Mouse (Mus musculus) neutrophil, adult 5-6 weeks (primary cell): Measurements from ENCODE around the gene Casp9. TPM values are rescaled to one million over a fixed set of nuclear protein-coding genes. Genes with fewer than 3 reads are reported as not detected.

Source experiments
- ATAC-seq: fragments of 151-379, 151-347 bp; 2 replicates; pipeline ENCODE4 v1.8.0; 2017; ENCODE audit warnings: mild to moderate bottlenecking, moderate TSS enrichment; ENCODE audit not compliant: insufficient number of reproducible peaks, poor library complexity, low FRiP score, severe bottlenecking; ENCODE audit errors: extremely low read depth
- total RNA-seq: library from RNA; stranded (forward); fragments of 200-1000 nt; gene quantifications from 2 replicates; pipeline ENCODE4 v1.2.3, GENCODE M21; 2017

Gene Casp9
- total RNA-seq, 1 experiment from 2014 or later: 31.2 TPM

DNA sequence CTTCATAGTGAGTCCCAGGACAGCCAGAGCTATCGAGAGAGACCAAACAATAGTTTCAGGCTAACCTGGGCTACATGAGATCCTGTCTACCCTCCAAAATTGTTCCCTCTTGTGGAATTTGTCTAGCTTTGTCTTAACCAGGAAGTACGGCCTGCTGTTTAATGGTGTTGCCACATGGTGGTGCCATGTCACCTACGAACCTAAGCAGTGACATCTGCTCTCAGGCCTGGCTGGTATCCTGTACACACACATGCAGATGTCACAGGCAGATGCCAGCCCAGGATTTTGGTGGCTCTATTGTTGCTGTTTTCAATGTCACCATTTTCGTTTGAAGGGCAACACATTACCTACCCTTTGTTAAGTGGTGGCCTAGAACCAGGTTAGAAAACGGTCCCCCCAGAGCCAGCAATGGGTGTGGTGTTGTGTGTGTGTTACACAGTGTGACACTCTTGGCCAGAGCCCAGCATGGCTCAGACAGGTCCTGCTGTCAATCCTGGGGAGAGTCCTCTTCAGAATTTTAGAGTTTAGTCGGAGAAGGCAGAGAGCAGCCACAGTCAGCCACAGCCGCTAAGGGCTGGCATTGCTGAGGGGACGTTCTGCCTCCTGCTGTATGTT is 16.5 kb downstream of the Casp9 start:
- ATAC-seq: no peak

DNA sequence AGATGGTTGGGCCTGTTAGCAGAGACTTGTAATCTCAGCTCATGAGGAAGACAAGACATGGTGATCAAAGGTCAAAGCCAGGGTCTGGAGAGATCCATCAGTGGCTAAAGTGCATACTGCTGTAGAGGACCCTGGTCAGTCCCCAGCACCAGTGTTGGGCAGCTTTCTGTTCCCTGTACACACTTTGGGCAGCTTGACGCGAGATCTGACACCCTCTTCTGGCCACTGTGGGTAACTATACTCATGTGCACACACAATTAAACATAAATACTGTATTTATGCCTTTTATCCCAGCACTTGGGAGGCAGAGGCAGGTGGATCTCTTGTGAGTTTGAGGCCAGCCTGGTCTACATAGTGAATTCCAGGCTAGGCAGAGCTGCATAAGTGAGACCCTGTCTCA is 17.6 kb downstream of the Casp9 start:
- no peak for ATAC-seq

DNA sequence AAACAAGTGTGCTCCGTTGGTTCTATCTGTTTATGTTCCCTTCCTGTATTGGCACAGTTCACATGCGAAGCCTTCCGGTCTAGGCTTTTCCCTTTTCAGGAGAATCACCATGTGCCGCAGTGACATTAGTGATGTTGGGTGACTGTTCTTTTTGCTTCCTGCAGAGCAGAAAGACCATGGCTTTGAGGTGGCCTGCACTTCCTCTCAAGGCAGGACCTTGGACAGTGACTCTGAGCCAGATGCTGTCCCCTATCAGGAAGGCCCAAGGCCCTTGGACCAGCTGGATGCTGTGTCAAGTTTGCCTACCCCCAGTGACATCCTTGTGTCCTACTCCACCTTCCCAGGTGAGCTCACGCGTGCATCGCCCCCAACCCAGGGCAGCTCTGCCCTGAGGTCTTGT is 18.0 kb downstream of the Casp9 start:
- no peak for ATAC-seq

DNA sequence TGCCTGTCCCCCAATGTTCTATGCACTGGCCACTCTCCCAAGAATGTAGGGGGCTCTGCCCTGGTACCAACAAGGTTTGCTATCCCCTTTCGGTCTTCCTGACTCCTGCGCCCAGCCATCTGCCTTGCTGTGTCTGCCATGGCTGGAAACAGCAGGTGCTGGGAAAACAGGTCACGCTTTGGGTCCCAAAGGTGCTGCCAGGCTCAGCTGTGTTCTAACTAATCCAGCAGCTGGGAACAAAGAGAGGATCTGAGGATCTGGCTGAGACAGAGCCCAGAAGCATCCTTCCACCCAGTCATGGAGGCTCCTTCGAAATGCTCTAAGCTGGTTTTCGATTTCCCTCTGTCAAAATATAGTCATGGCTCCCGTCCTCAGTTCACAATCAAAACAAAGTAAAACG is 22.9 kb downstream of the Casp9 start:
- ATAC-seq: no peak

DNA sequence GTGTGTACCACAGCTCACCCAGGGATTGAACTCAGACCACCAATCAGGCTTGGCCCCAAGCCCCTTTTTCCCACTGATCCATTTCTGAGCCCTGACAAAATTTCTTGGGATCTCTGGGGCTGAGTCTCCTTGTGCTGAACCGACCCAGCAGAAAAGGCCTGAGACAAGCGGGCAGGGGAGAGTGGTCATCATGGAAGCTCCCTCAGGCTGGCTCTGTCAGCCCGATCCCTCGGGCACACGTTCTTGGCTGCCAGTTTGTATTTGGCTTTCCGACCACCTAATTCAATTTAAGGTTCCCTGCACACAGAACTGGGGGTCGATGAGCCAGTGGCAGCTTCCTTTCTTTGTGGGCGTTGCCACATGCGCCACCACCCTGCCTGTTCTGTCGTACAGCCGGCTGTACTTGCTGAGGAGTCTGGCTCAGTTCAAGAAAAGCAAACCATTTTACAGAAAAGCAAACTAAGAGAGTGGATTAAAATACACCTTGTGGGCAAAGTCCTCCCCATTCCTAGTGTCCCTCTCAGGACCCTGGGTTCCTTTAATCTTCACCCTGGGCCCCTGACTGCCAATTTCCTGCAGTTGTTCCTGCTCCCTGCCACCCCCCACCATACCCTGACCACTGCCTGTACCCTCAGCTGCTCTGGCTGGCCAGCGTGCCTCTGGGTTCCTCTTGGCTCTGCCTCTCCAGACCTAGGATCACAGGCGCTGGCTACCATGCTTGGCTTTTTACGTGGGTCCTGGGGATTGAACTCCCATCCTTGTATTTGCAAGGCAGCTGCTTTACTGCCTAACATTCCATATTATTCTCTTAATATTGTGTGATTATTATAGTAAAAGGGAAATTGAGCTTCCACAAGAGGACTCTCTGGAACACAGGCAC is 23.6 kb downstream of the Casp9 start:
- no peak for ATAC-seq

DNA sequence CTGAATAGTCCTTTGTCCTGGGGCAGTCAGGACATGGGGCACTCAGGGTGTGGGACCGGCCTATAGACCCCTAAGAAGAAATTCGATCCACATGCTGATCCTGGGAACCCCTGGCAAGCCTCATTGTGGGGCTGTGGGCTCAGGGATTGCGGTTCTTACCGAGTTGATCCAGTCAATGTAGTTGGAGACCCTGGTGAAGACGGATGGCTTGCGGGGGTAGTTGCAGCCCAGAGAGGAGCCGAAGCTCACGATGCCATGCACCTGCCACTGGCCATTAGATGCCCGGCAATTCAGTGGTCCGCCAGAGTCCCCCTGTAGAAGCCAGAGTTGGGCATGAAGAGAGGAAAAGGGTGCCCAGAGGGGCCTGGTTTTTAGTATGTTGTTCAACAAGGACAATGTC is 24.3 kb downstream of the Casp9 start:
- ATAC-seq: no peak

DNA sequence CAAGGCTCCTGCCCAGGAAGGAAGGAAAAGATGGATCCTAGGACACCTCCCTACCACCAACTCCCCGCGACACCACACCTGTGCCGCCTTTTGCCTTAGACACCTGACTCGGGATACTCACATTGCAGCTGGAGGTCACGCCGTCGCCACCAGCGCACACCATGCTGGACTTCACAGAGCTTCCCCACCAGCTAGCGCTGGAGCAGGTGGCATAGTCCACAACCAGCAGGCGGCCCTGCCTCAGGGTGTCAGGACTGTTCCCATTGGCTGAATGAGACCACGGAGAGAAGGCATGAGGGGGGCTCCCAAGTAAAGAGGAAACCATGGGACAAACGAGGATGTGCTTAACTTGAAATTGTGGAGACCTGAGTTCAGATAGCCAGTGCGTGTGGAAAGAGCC is 25.4 kb downstream of the Casp9 start:
- no peak for ATAC-seq

DNA sequence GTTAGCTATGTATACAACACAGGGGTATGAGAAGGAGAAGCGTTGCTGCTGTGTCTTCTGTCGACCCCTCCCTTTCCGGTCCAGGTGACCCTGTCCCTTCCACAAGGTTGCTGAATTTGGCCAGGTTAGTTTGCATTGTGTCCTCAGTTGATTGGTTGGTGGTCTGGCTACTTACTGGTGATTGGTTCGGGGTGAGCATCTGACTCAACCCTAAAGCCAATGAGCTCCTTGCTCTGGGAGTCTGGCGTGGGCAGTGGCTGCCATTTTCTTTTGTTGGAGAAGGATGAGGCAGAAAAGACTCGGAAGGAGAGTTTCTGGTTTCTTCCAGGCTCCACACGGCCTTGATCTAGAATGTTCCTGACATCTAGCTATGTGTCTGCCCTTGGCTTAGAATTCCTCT is 25.9 kb downstream of the Casp9 start:
- no peak for ATAC-seq

DNA sequence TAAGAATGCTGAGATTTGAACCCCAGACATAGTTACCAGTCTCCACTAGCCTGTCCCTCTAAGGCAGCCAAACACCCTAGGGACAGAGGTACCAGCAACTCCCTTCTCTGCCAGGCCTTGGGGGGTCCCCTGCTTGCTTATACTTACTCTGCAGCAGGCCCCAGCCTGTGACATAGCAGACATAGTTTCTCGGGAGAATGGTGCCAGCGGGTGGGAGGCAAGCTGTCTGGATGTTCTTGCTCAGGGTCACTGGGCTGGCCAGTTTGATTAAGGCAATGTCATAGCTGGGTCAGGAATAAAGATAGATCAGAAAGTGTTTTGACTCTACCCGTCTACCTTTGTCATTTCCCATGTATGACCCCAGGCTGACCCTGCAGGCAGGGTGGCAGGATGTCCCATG is 27.8 kb downstream of the Casp9 start:
- no peak for ATAC-seq

DNA sequence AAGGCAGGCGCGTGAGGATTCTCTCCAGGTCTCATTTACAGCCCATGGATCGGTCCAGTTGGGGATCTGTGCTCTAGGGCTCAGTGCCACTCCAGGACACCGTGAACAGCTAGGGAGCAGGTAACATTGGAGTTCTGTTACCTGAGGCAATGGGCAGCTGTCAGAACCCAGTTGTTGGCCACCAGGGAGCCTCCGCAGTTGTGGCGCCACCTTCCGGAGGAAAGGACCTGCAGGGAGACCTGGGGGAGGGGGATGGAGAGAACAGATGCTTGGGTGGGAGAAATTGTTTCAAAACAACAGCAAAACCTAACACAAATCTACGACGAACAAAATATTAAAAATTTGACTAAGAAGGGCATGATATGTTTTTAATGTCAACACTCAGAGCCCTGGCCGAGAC is 28.7 kb downstream of the Casp9 start:
- ATAC-seq: no peak

DNA sequence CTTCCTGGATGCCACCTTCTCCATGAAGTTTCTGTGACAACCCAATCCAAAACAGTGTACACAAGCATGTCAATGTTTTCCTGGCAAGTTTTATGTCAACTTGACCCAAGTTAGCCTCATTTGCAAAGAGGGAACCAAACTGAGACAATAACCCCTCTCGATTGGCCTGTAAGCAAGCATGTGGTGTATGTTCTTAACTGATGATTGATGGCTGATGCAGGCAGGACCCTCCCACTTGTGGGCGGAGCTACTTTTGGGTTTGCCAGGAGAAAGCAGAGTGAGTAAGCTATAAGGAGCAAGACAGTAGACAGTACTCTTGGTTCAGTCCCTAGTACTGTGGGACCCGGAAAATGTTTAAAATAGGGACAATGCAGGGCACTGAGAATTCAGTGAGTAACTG is 29.6 kb downstream of the Casp9 start:
- ATAC-seq: no peak

DNA sequence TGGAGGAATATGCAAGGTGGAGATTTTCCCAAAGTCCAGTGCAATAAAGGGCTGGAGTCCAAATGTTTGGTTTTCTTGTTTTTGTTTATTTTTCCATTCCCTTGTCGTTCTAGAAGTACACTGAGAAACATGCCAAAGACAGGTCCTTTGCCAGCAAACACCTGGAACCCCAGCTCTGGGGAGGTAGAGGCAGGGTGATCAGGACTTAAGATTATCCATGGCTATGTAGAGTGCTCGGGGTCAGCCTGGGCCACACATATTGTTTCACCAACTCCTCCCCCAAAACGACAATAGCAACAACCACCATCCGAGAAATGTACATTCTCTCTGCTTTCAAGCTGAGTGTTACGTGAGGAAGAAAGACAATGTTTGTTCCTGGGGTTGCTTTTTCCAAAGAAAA is 32.6 kb downstream of the Casp9 start, which contains the start of gene Cela2a:
TSS of gene Cela2a (minus strand) at position 101 of the 400 bp plus-strand sequence.
- ATAC-seq: no peak

DNA sequence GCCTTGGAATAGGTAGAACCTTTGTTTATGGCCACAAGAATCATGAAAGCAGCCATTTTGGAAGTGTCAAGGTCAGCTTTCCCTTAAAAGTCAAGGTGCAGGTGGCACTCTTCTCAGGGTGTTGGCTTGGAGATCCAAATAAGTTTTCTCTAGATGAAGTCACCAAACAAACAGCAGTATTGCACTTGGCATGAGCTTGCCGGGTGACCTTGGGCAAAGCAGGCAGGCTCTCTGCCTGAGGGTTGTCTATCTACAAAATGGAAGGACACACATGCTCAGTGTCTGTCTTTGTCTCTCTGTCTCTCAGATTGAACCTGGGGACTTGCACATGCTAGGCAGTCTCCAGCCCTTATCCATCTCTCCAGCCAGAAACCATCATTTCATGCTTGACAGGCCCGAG is 34.0 kb downstream of the Casp9 start:
- ATAC-seq: no peak

DNA sequence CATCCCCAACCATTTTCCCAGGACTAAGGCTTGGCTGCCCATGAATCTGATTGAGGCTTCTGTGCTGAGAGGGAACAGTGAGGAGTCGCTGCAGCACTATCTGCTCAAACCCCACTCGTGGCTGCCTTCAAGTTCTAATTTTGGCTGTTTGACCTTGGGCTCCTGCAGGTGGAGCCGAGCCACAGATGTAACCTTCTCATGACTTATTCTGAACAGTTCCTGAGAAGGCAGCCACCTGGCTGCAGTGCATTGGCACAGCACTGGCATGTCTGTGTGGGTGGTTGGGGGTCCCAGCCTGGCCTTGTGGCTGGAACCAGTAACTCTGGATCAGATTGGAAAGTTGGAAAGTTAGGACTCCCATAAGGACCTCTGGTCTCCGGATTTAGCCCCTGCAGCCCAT is 34.8 kb downstream of the Casp9 start:
- ATAC-seq: no peak

DNA sequence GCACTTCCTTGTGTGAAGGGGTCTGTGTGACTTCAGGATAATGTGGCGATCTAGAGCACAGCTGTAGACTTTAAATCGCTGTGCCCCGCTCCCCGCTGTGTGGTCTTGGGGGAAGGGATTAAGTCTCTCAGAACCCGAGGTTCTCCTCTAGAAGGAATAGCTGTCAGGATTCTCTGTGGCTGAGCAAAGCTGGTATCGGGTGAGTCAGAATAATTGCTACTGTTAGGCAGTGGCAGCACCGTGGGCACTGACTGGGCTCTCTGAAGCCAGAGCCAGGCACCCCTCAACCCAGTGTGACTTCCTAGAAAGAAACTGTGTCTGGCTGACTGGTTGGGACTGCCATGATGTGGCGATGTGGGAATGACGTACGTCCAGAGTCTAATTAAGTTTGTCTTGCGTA is 37.0 kb downstream of the Casp9 start:
- ATAC-seq: no peak

DNA sequence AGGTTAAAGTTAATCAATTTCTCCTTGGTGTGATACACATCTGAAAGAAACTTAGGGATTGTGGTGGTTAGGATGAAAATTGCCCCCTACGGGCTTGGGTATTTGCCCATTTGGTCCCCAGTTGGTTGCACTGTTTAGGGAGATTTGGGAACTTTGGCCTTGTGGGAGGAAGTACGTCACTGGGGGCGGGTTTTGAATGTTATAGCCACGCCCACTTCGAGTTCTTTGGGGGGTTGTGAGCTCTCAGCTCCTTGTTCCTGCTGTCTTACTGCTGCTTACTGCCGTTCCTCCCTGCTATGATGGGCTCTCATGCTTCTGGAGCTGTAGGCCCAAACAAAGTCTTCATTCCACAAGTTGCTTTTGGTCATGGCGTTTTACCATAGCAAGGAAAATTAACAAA is 37.9 kb downstream of the Casp9 start:
- no peak for ATAC-seq

DNA sequence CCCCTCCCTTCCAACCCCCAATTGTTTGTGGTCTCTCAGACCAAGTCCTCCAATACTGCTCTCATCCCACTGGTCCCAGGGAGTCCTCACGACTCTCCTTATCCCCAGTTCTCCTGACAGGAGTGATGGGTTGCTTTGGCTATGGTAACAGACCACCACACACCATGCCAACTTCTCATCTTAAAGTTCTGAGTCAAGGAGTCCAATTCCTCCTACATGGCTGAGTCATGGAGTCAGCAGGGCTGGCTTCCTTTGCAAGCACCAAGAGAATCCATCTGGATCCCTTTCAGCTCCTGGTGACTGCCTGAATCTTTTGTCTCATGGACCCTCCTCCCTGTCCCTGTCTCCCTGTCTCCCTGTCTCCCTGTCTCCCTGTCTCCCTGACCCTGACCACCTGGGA is 40.5 kb downstream of the Casp9 start:
- ATAC-seq: no peak

DNA sequence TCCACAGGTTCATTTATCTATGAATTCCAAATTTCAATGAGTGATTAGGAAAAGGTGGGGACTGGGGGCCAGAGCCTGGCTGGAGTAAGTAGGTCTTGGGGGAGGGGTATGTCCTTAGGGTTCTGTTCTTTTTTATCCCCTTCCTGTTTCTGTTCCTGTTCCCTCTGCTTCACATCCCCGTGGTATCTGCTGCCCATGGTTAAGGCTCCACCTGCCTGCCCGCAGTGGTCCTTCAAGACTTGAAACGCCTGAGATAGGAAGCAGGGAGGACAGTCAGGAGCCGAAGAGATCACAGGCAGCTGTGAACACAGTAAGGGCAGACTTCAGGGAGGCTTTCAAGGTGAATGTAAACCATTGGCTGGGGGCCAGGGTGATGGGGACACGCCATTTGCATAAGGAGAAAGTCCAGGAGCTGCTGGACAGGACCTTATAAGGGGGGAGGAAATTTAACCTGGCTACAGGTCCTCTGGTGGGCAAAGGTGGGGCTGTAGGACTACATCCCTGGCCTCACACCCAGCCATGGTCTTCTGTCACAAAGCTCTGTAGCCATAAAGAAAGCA is 41.2 kb downstream of the Casp9 start:
- no peak for ATAC-seq

DNA sequence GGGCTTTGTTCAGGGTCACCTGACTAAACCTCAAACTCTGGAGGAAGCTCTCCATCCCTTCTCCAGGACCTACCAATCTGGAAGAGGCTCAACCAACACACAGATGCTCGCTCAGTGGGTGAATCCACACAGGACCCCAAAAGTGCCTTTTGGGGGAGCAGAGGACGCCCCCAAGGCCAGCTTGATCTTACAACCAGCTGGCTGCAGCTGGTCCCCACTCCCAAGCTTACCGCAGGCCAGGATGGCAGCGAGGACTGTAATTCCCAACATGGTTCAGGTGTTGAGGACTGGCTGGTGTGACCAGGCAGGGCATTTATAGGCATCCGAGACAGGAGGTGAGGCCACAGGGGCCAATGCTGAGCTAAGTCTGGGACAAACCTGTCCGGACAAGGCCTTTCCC is 52.6 kb downstream of the Casp9 start, which contains the start of gene Ctrc:
TSS of gene Ctrc (minus strand) at position 361 of the 400 bp plus-strand sequence.
- ATAC-seq: no peak

DNA sequence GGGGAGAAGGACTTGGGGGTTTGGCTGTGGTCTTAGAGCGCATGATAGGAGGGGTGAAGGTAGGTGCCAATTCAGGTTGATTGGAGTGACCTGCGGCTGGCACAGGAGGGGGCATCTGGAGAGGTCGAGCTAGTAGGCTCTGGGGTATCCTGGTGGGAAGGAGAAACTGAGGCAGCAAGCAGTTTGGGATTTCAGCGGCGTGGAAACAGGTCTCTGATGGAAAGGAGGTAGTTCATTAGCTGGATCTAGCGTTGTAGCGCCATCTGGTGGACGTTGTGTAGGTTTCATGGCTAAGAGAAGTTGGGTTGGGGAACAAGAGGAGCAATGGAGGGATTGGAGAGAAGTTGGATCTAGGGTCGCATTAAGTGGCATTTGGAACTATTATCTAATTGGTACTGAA is 60.0 kb downstream of the Casp9 start:
- no peak for ATAC-seq
